Mouse (Mus musculus): ENCODE results near the gene Tead1. TPM values are rescaled to one million over a fixed set of nuclear protein-coding genes. Genes with fewer than 3 reads are reported as not detected.

Tead1 gene
- total and polyA plus RNA-seq, 3 experiments = 39.5 to 195 (median 169) TPM

DNA sequence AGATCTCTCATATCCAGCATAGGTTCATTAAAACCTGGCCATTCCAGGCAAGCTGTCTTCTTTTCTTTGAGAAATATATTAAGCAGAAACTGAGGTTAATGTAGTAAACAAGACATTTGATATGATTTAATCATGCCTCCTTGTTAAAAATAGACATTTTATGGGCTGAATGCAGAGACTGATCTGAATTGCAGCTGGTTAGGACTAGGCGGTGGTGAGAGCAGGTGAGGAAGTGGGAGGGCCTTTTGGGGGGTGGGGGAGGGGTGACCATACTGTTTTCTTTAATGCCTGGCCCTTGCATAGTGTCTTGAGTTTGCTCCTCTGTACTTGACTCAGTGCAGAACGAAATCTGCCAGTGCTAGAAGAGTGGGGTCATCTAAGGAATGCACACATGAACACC is 111.2 kb downstream of the Tead1 start:
- Histone ChIP-seq H3K27me3 (ENCODE audit: control insufficient read depth, insufficient read depth, low read length) (no peaks in the 10 kb centered on the region), H3K4me1 (ENCODE audit: control insufficient read depth, insufficient read depth, low read length) (peaks cover 19% of the 10 kb centered on the region), H3K4me3 (no peak overlapping the region), H3K36me3 (ENCODE audit: control insufficient read depth, insufficient read depth, low read length) (peaks cover 7% of the 10 kb centered on the region), H3K79me2 (replicated peaks; ENCODE audit: control insufficient read depth, insufficient read depth, low read length) (peaks cover 3% of the 10 kb centered on the region), H3K9ac (ENCODE audit: low read depth, low read length) (no peak overlapping the region), H3K27ac (no peak overlapping the region)
- no peak for DNase-seq
- TF ChIP-seq CTCF (IDR thresholded peaks at IDR 0.05) (no peak), EP300 (IDR thresholded peaks at IDR 0.05; ENCODE audit: insufficient read depth, low read depth, low read length) (no peak), POLR2A (IDR thresholded peaks at IDR 0.05; ENCODE audit: insufficient read depth, low read depth, low read length) (no peak)
- 48% methylated on average over 2 of the region's 2 CpGs for WGBS
- intact Hi-C loops (cut with DNase I) = no loop called here

DNA sequence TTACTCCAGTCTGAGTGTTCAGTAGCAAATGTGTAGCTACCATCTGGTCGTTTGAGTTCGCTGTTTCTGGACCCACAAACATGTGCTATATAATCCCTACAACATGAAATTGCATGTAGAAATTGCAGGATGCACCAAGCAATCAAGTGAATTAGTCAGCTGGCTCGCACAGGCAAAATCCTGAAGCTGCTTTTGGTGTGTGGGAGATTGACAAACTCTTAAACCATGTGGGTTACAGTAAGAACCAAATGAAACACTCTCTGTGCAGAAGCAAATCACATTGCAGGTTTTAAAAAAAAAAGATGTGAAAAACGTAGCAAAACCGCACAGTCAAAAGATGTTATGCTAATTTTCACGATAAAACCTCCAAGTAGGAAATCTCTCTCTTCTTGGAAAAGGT is 113.6 kb downstream of the Tead1 start:
- DNase-seq = no peak
- TF ChIP-seq CTCF (IDR thresholded peaks at IDR 0.05) (no peak), EP300 (IDR thresholded peaks at IDR 0.05; ENCODE audit: insufficient read depth, low read depth, low read length) (no peak), POLR2A (IDR thresholded peaks at IDR 0.05; ENCODE audit: insufficient read depth, low read depth, low read length) (no peak)
- Histone ChIP-seq H3K27me3 (ENCODE audit: control insufficient read depth, insufficient read depth, low read length) (no peaks in the 10 kb centered on the region), H3K4me3 (no peak overlapping the region), H3K9ac (ENCODE audit: low read depth, low read length) (no peak overlapping the region), H3K27ac (no peak overlapping the region), H3K36me3 (ENCODE audit: control insufficient read depth, insufficient read depth, low read length) (peaks cover 4% of the 10 kb centered on the region), H3K79me2 (replicated peaks; ENCODE audit: control insufficient read depth, insufficient read depth, low read length) (peaks cover 8% of the 10 kb centered on the region), H3K4me1 (ENCODE audit: control insufficient read depth, insufficient read depth, low read length) (peaks cover 15% of the 10 kb centered on the region)
- 85% methylated on average over 6 of the region's 6 CpGs for WGBS
- intact Hi-C loops (cut with DNase I) = no loop called here

DNA sequence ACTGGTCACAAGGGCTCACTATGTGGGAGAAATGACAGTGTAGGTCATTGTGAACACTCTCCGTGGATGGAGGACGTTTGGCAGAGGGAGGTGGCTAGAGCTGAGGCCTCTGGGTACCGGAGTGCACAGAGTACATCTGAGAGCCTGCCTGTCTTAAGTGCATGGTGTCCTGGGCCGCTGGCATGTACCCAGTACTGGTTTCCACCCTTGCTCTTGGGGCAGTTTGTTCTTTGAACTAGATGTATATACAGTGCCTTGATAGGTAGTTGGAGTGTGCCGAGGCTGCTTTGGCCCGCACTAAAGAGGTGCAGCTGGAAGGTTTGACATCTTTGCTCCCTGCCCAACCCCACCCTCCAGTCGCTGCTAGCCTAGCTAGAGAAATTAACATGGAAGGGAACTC is 114.8 kb downstream of the Tead1 start:
- H3K9ac ChIP-seq (ENCODE audit: low read depth, low read length) = no peak overlapping the region
- intact Hi-C loops (cut with DNase I) = no loop called here
- peaks cover 2% of the 10 kb centered on the region for H3K36me3 ChIP-seq (ENCODE audit: control insufficient read depth, insufficient read depth, low read length)
- no peak overlapping the region for H3K4me3 ChIP-seq
- H3K27ac ChIP-seq = no peak overlapping the region; the same call in 1 of the 2 replicates
- no peak for TF ChIP-seq CTCF (IDR thresholded peaks at IDR 0.05)
- no peak for TF ChIP-seq POLR2A (IDR thresholded peaks at IDR 0.05; ENCODE audit: insufficient read depth, low read depth, low read length)
- TF ChIP-seq EP300 (IDR thresholded peaks at IDR 0.05; ENCODE audit: insufficient read depth, low read depth, low read length) = no peak
- no peaks in the 10 kb centered on the region for H3K27me3 ChIP-seq (ENCODE audit: control insufficient read depth, insufficient read depth, low read length)
- H3K79me2 ChIP-seq (replicated peaks; ENCODE audit: control insufficient read depth, insufficient read depth, low read length) = peaks cover 10% of the 10 kb centered on the region
- 56% methylated on average over 7 of the region's 7 CpGs for WGBS
- peak in 1 of 2 experiments; percentile 33 for DNase-seq
- H3K4me1 ChIP-seq (ENCODE audit: control insufficient read depth, insufficient read depth, low read length) = peaks cover 12% of the 10 kb centered on the region

DNA sequence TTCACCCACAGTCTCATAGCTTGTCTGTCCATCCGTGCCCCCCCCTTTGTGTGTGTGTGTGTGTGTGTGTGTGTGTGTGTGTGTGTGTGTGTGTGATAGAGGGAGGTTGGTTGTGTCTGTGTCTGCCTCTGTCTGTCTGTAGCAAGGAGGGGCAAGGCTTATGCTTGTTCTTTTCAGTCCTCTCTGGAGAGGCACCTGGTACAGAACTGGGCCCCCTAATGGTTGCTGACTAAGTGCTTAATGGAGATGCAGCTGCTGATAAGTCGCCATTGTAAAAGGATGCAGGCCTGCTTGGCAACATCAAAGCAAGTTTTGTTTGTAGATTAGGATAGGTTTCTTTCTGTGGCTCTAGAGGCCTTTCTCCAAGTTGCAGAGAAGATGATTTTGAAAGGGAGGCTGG is 115.4 kb downstream of the Tead1 start:
- intact Hi-C loops (cut with DNase I) = no loop called here
- TF ChIP-seq POLR2A (IDR thresholded peaks at IDR 0.05; ENCODE audit: insufficient read depth, low read depth, low read length) = no peak
- no peak for TF ChIP-seq EP300 (IDR thresholded peaks at IDR 0.05; ENCODE audit: insufficient read depth, low read depth, low read length)
- no peak for TF ChIP-seq CTCF (IDR thresholded peaks at IDR 0.05)
- DNase-seq = no peak
- Histone ChIP-seq H3K4me1 (ENCODE audit: control insufficient read depth, insufficient read depth, low read length) (peaks cover 10% of the 10 kb centered on the region), H3K79me2 (replicated peaks; ENCODE audit: control insufficient read depth, insufficient read depth, low read length) (peaks cover 10% of the 10 kb centered on the region), H3K36me3 (ENCODE audit: control insufficient read depth, insufficient read depth, low read length) (peaks cover 2% of the 10 kb centered on the region), H3K4me3 (no peak overlapping the region), H3K27me3 (ENCODE audit: control insufficient read depth, insufficient read depth, low read length) (no peaks in the 10 kb centered on the region), H3K27ac (no peak overlapping the region), H3K9ac (ENCODE audit: low read depth, low read length) (no peak overlapping the region)
- WGBS = 42% methylated on average over 2 of the region's 2 CpGs

DNA sequence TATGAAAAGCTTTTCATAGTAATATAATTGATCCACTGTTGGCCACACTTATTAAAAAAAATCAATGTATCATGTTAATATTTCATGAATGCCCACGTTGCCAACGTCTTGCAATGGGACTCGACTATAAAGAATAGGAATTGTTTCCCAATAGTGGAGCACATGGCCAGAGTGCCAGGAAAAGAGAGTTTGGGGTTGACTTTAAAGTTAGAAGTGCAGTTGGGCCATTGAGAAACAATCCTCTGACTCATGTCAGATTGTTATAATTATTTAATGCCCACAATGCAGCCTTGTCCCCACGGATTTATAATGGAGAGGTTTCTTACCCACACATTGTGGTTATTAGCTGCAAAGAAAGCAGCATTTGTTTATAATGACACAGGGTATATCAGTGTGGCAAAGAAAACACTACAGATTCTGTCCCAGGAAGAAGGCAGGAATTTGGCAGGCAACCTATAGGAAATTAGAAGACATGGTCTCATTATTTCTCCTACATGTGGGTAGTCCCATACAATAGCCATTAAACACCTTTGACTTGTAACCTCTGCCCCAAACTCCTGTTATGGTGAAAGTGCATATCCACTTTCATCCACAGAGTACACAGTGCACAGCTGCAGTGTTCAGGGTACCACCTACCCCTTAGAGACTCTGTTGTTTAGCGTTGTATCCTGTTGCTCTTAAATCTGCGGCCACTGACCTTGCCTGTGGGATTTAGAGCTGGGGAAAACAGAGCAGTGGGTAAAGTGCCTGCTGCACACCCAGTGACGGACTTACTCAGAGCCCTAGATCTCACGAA is 118.6 kb downstream of the Tead1 start:
- H3K4me1 ChIP-seq (ENCODE audit: control insufficient read depth, insufficient read depth, low read length) = peaks cover 13% of the 10 kb centered on the region
- H3K9ac ChIP-seq (ENCODE audit: low read depth, low read length) = no peak overlapping the region
- H3K79me2 ChIP-seq (replicated peaks; ENCODE audit: control insufficient read depth, insufficient read depth, low read length) = peaks cover 12% of the 10 kb centered on the region
- WGBS = 80% methylated on average over 8 of the region's 8 CpGs
- no peak overlapping the region for H3K4me3 ChIP-seq
- peaks cover 3% of the 10 kb centered on the region; the same call in 1 of the 2 replicates for H3K36me3 ChIP-seq (ENCODE audit: control insufficient read depth, insufficient read depth, low read length)
- no peak overlapping the region for H3K27ac ChIP-seq
- no peaks in the 10 kb centered on the region for H3K27me3 ChIP-seq (ENCODE audit: control insufficient read depth, insufficient read depth, low read length)
- no peak for TF ChIP-seq POLR2A (IDR thresholded peaks at IDR 0.05; ENCODE audit: insufficient read depth, low read depth, low read length)
- no peak for TF ChIP-seq CTCF (IDR thresholded peaks at IDR 0.05)
- no peak for TF ChIP-seq EP300 (IDR thresholded peaks at IDR 0.05; ENCODE audit: insufficient read depth, low read depth, low read length)
- no peak for DNase-seq
- intact Hi-C loops (cut with DNase I) = no loop called here

DNA sequence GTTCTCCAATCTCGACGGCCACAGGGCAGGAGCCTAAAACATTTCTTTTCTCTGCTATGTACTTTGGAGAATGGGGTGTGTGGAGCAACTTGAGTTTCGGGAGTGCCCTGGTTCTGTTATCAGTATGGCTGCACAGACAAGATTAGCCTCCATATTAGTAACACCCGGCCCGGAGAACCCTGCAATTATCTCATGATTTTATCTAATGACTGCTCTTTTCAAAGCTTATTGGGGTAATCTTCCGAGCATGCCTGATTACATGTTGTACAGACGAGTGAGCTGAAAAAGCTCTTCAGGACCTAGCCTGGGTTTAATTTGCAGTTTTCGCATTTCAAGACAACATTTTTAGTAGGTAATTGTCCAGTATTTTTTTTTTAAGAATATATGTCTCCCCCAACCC is 122.6 kb downstream of the Tead1 start:
- Histone ChIP-seq H3K4me1 (ENCODE audit: control insufficient read depth, insufficient read depth, low read length) (peaks cover 7% of the 10 kb centered on the region), H3K36me3 (ENCODE audit: control insufficient read depth, insufficient read depth, low read length) (0 out of 2 replicates have a peak, but pooled peaks cover 3% of the 10 kb centered on the region), H3K27me3 (ENCODE audit: control insufficient read depth, insufficient read depth, low read length) (no peaks in the 10 kb centered on the region), H3K4me3 (no peak overlapping the region), H3K27ac (no peak overlapping the region), H3K79me2 (replicated peaks; ENCODE audit: control insufficient read depth, insufficient read depth, low read length) (peaks cover 8% of the 10 kb centered on the region; the same call in 1 of the 2 replicates), H3K9ac (ENCODE audit: low read depth, low read length) (no peak overlapping the region)
- no peak for DNase-seq
- intact Hi-C loops (cut with DNase I) = no loop called here
- TF ChIP-seq CTCF (IDR thresholded peaks at IDR 0.05) (no peak), POLR2A (IDR thresholded peaks at IDR 0.05; ENCODE audit: insufficient read depth, low read depth, low read length) (no peak), EP300 (IDR thresholded peaks at IDR 0.05; ENCODE audit: insufficient read depth, low read depth, low read length) (no peak)
- WGBS = 52% methylated on average over 8 of the region's 8 CpGs

Data from heart, adult 2 months (tissue).